Mouse (Mus musculus) myocyte (in vitro differentiated cells): ENCODE measurements around the gene Gas7.

Experiments used
- E2F4 ChIP-seq: IDR thresholded peaks from one replicate; pipeline ENCODE4 v1.6.1; 2011; ENCODE audit warnings: mild to moderate bottlenecking, control low read depth, moderate library complexity; ENCODE audit not compliant: insufficient read depth
- MAX ChIP-seq: IDR thresholded peaks from one replicate; pipeline ENCODE4 v1.6.1; 2011; ENCODE audit warnings: low read depth, mild to moderate bottlenecking, control low read depth
- POLR2A ChIP-seq: IDR thresholded peaks from one replicate; pipeline ENCODE4 v1.6.1; 2011; ENCODE audit warnings: low read depth, mild to moderate bottlenecking, control low read depth, moderate library complexity; ENCODE audit not compliant: insufficient read length
- TCF3 ChIP-seq: IDR thresholded peaks from one replicate; pipeline ENCODE4 v1.6.1; 2011; ENCODE audit warnings: low read depth, control low read depth; ENCODE audit not compliant: insufficient read length

DNA sequence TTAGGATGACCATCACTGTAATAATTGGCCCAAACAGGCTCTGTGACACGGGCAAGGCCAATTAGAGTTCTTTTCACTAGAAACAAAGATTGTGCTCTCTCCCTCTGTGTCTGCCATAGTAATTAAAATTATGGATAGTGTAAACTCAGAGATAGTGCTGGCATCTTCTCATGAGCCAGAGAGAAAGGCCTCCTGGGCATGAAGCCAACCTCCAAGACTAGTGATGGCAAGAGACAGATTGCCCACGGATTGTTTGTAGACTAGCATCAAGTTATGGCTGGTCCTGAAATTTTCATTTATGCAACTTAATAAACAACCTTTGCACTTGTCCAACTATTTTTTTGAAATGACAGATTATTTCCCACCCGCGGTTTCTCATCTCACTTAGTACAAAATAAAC lies 257.7 kb downstream of the Gas7 start:
- no peak for TF ChIP-seq POLR2A
- TF ChIP-seq E2F4 = no peak
- TF ChIP-seq TCF3 = no peak
- no peak for TF ChIP-seq MAX
